Mouse (Mus musculus) embryonic facial prominence, embryonic 11.5 days (tissue): ENCODE data around the gene Dido1. TPM values are rescaled to one million over a fixed set of nuclear protein-coding genes. Genes with fewer than 3 reads are reported as not detected.

Experiments used
- ATAC-seq: fragments of 200-750 bp; cut with Nextera tagmentation; replicated peaks from 2 replicates; pipeline ENCODE4 v1.8.0; 2017; ENCODE audit warnings: low read depth; ENCODE audit not compliant: insufficient number of reproducible peaks, low FRiP score, low TSS enrichment
- DNase-seq: peaks from one replicate; pipeline ENCODE4 v3.0.0-alpha.2; 2015; ENCODE audit warnings: low spot score
- H3K27ac ChIP-seq: fragments of 300-500 bp; sonication (generic); replicated peaks from 2 replicates; pipeline ENCODE4 v1.5.1; 2014; ENCODE audit warnings: mild to moderate bottlenecking, low read depth, low read length, control low read depth
- H3K27me3 ChIP-seq: fragments of 300-500 bp; sonication (generic); 2 replicates; pipeline ENCODE4 v1.6.1; 2014; ENCODE audit warnings: mild to moderate bottlenecking, low read length, moderate library complexity, mixed read lengths; ENCODE audit not compliant: control insufficient read depth, insufficient read depth
- H3K36me3 ChIP-seq: fragments of 300-500 bp; sonication (generic); replicated peaks from 2 replicates; pipeline ENCODE4 v1.6.1; 2014; ENCODE audit warnings: low read depth, mild to moderate bottlenecking, low read length, moderate library complexity, mixed read lengths; ENCODE audit not compliant: control insufficient read depth, insufficient read depth
- H3K4me1 ChIP-seq: fragments of 300-500 bp; sonication (generic); 2 replicates; pipeline ENCODE4 v1.6.1; 2014; ENCODE audit warnings: low read length, mixed read lengths; ENCODE audit not compliant: control insufficient read depth, insufficient read depth
- H3K4me2 ChIP-seq: fragments of 300-500 bp; sonication (generic); 2 replicates; pipeline ENCODE4 v1.6.1; 2014; ENCODE audit warnings: low read depth, mild to moderate bottlenecking, control low read depth, low read length, moderate library complexity
- H3K4me3 ChIP-seq: fragments of 300-500 bp; sonication (generic); 2 replicates; pipeline ENCODE4 v1.5.1; 2014; ENCODE audit warnings: low read depth, low read length, control low read depth
- H3K9ac ChIP-seq: fragments of 300-500 bp; sonication (generic); replicated peaks from 2 replicates; pipeline ENCODE4 v1.6.1; 2014; ENCODE audit warnings: mild to moderate bottlenecking, control low read depth, low read length
- H3K9me3 ChIP-seq: fragments of 300-500 bp; sonication (generic); replicated peaks from 2 replicates; pipeline ENCODE4 v1.6.1; 2016; ENCODE audit warnings: mild to moderate bottlenecking, low read length, inconsistent platforms, mixed read lengths; ENCODE audit not compliant: control insufficient read depth
- WGBS: fragments of 180-500 bp; shearing (Covaris S2); extraction: QIAGEN DNeasy Blood & Tissue Kit; methylation state at CpG from one replicate; pipeline ENCODE4 v1.1.7; 2014; 5-methylcytosine and 5-hydroxymethylcytosine counted together
- polyA plus RNA-seq: library from polyadenylated mRNA; unstranded; fragments of >200 nt; fragmentation: Nextera tagmentation; extraction: Ambion mirVana; gene quantifications from 2 replicates; pipeline ENCODE4 v1.2.1, GENCODE M21; 2014

Gene Dido1
- polyA plus RNA-seq, 1 experiment from 2014 or later: 28.3 TPM

DNA sequence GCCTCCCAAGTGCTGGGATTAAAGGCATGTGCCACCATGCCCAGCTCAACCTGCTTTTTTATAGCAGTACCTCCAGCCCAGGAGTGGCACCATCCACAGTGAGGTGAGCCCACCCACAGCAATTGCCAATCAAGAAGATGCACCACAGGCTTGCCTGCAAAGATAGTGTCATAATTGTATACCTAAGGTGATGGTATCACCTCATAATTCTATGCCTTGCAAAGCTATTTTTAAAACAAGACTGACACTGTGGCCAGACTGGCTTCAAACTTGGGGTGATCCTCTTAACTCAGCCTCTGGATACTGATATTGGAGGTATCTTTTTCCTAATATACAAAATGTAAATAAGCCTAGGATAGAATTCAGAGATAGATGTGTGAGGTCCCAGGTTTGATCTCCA, 66.2 kb downstream of the Dido1 start:
- Histone ChIP-seq H3K9me3 (peaks cover 8% of the 10 kb centered on the region), H3K4me3 (no peak overlapping the region), H3K27me3 (peaks cover 33% of the 10 kb centered on the region), H3K9ac (no peak overlapping the region), H3K4me1 (peaks cover 3% of the 10 kb centered on the region; the same call in 1 of the 2 replicates), H3K36me3 (no peaks in the 10 kb centered on the region), H3K4me2 (no peak overlapping the region), H3K27ac (no peak overlapping the region)
- no peak for ATAC-seq
- no peak for DNase-seq

DNA sequence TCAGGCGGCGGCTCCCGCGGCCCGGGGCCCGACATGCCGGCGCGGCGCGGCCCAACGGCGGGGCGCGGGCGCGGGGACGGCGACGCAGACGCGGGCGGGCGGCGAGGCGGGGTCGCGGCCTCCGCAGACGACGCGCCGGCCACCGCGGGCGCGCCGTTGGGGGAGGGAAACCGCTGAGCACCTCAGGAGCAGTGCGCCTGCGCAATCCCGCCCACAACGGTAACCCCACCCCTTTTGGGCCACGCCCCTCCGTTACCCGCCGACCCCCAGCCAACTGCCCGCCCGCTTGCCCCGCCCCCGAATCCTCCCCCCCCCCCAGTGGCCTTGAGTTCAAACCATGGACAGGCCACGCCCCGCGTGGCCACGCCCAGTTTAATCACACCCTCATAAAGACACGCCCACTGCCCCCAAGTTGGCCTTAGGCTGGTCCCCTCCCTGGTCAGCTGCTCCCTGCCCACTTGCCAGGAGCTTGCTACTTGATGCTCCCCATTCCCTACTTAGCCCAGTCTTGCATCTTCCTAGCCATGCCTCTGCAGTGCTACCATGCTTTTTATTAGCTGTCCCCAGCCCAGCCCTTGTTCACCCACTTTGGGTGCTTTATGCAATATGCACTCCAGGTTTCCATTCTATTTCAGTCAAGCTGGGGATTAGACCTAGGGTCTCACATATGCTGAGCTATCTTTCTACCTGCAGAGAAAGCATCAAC, 67.1 kb downstream of the Dido1 start, which contains the start of gene Tcfl5:
Gene Tcfl5, minus strand, starts transcription at position 154 of the 706 bp plus-strand sequence.
- Histone ChIP-seq H3K36me3 (no peaks in the 10 kb centered on the region), H3K9me3 (peaks cover 8% of the 10 kb centered on the region), H3K4me1 (peaks cover 3% of the 10 kb centered on the region; the same call in 1 of the 2 replicates), H3K4me2 (peak within 1 kb of the TSS; percentile 41), H3K27ac (no peak within 1 kb of the TSS), H3K9ac (peak within 1 kb of the TSS; percentile 18; the same call in 1 of the 2 replicates), H3K27me3 (peaks cover 33% of the 10 kb centered on the region), H3K4me3 (peak within 1 kb of the TSS; percentile 32)
- DNase-seq: no peak
- ATAC-seq: no peak
- 0% methylated on average over 2 of the region's 56 CpGs for WGBS

DNA sequence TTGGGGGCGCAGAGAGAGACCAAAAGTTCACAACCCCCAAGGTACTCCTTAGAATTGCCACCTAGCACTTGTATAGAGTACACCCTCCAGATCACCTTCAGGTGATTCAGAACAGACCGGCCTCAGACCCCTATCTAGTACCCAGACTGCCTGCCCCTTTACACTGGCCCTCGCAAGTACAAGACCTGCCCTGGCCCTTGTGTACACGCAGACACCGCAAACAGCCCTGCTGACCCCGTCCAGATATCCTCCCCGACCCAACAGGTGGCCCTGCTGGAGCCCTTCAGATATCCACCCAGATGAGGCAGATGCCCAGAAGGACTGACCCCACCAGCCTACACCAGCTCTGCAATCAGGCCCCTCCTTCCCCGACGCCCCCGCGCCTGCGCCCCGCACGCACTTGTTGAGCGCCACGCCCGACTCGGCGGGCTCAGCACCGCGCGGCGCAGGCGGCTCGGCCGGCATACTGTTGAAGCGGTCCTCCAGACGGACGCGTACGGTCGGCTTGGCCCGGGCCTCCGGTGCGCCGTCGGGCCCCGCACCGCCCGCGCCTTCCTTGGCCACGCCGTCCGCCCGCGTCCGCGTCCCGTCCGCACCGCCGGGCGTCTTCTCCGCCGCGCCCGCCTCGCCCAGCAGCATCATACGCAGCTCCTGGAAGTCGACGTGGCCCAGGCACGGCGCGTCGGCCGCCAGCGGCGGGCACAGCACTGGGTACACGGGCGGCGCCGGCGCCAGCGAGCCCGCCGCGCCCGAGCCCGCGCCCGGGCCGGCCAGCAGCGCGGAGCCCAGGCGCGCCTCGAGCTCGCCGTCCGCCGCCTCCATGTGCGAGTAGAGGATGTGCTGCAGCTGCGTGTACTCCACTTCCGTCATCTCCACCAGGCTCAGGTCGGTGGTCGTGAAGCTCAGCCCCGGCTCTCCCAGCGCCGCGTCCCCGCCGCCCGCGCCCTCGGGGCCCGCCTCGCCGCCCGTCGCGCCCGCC, 67.9 kb downstream of the Dido1 start:
- peaks cover 3% of the 10 kb centered on the region; the same call in 1 of the 2 replicates for H3K4me1 ChIP-seq
- DNase-seq (no peak), ATAC-seq (peak; percentile 56; the same call in 1 of the 2 replicates)
- 2% methylated on average over 86 of the region's 112 CpGs for WGBS
- peaks cover 33% of the 10 kb centered on the region for H3K27me3 ChIP-seq
- peak overlapping the region; percentile 32 for H3K4me3 ChIP-seq
- H3K9me3 ChIP-seq: peaks cover 8% of the 10 kb centered on the region
- no peak overlapping the region for H3K27ac ChIP-seq
- H3K4me2 ChIP-seq: peak overlapping the region; percentile 41
- H3K9ac ChIP-seq: peak overlapping the region; percentile 18; the same call in 1 of the 2 replicates
- H3K36me3 ChIP-seq: no peaks in the 10 kb centered on the region

DNA sequence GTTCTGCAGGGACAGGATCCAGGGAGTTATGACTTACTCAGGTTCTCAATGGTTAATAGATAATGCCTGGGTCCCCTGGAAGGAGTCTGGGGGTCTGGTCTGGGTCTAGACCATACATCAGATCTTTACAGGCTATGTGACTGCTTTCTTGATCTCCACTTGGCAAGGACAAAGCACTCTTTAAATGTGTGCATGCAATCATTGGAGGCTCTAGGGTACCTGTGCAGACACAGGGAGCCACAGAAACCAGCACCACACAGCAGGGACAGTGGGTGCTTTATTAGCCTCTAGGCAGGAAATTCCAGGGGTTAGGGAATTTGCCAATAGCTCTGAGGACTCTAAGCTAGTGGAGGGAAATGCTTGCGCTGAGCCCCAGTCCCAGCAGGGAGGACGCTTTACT, 97.9 kb downstream of the Dido1 start:
- no peaks in the 10 kb centered on the region for H3K36me3 ChIP-seq
- H3K4me1 ChIP-seq: no peaks in the 10 kb centered on the region
- H3K9ac ChIP-seq: no peak overlapping the region
- 53% methylated on average over 2 of the region's 2 CpGs for WGBS
- no peaks in the 10 kb centered on the region for H3K9me3 ChIP-seq
- no peaks in the 10 kb centered on the region for H3K27me3 ChIP-seq
- no peak for DNase-seq
- H3K27ac ChIP-seq: no peak overlapping the region
- H3K4me3 ChIP-seq: no peak overlapping the region
- H3K4me2 ChIP-seq: no peak overlapping the region
- no peak for ATAC-seq

DNA sequence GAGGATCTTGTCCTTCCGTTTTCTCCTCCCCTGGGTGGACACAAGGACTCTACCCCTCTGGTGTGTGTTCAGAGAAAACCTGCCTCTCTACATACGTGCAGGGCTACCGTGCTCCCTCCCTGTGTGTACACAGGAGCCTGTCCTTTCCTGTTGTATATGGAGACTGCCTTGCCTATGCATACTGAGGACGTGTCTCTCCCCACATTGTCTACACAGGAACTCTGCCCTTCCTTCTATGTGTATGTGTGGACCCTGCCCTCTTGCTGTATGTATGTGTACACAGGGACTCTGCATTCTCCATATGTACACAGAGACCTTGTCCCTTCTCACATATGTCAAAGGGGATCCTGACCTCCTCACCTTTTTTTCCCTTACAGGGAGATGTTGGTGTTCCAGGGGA, 99.5 kb downstream of the Dido1 start:
- no peak overlapping the region for H3K4me3 ChIP-seq
- H3K27ac ChIP-seq: no peak overlapping the region
- 82% methylated on average over 4 of the region's 4 CpGs for WGBS
- H3K9ac ChIP-seq: no peak overlapping the region
- H3K27me3 ChIP-seq: no peaks in the 10 kb centered on the region
- H3K4me2 ChIP-seq: no peak overlapping the region
- DNase-seq (no peak), ATAC-seq (no peak)
- no peaks in the 10 kb centered on the region for H3K9me3 ChIP-seq
- H3K36me3 ChIP-seq: no peaks in the 10 kb centered on the region
- no peaks in the 10 kb centered on the region for H3K4me1 ChIP-seq

Other genes with a start within 250 kb of the Dido1 start
- 0.25 and 0.27 TPM in 2 replicates for gene Ntsr1, start 210.0 kb downstream of the Dido1 start, polyA plus RNA-seq
- 35.6 and 41.9 TPM in 2 replicates for gene Mrgbp, start 128.7 kb downstream of the Dido1 start, polyA plus RNA-seq
- 98.2 and 107 TPM in 2 replicates for gene Ogfr, start 120.8 kb downstream of the Dido1 start, polyA plus RNA-seq
- gene Col9a3, start 112.2 kb downstream of the Dido1 start, polyA plus RNA-seq: 11.5 and 15.6 TPM in 2 replicates
- 0.25 and 0.59 TPM in 2 replicates for gene Tcfl5, start 67.3 kb downstream of the Dido1 start, polyA plus RNA-seq
- gene Gid8, start 118 bp upstream of the Dido1 start, polyA plus RNA-seq: 68.7 and 72.1 TPM in 2 replicates
- gene Slc17a9, start 15.3 kb upstream of the Dido1 start, polyA plus RNA-seq: 0.24 TPM in 1 of 2 replicates, not detected in the other
- 0.50 and 1.4 TPM in 2 replicates for gene Bhlhe23, start 66.9 kb upstream of the Dido1 start, polyA plus RNA-seq
- gene Ythdf1, start 210.9 kb upstream of the Dido1 start, polyA plus RNA-seq: 70.4 and 84.6 TPM in 2 replicates
- 0.18 TPM in 2 replicates for gene Birc7, start 219.0 kb upstream of the Dido1 start, polyA plus RNA-seq
- gene Nkain4, start 244.7 kb upstream of the Dido1 start, polyA plus RNA-seq: 20.9 and 27.0 TPM in 2 replicates